Mouse (Mus musculus): Measurements from ENCODE around the gene Kdf1.
"Not testable (repeated sequence)": the region's sequence is repeated elsewhere in the genome, so short reads cannot be mapped to it uniquely, and the experiment has no call there.

Gene Kdf1

GRCm38 (mm10) chr4:133497461-133498159 lies 21.2 kb upstream of the Kdf1 start:
- peak; percentile 71 for DNase-seq

GRCm38 (mm10) chr4:133498160-133498724 lies 20.5 kb upstream of the Kdf1 start, which contains the start of gene Trnp1:
TSS of gene Trnp1 (minus strand) at chr4:133498550.
- DNase-seq = peak; percentile 94

GRCm38 (mm10) chr4:133501514-133501913 lies 17.2 kb upstream of the Kdf1 start:
- DNase-seq = peak; percentile 12

- DNase-seq = no peak
These were observed 14.5 kb upstream of the Kdf1 start for GRCm38 (mm10) chr4:133504300-133504699.

GRCm38 (mm10) chr4:133504755-133505485 lies 13.8 kb upstream of the Kdf1 start:
- DNase-seq = peak; percentile 34

GRCm38 (mm10) chr4:133506573-133506972 lies 12.2 kb upstream of the Kdf1 start:
- DNase-seq = no peak

GRCm38 (mm10) chr4:133508990-133509389 lies 9.8 kb upstream of the Kdf1 start:
- peak; percentile 88 for DNase-seq

- DNase-seq = peak; percentile 75
These were observed 7.7 kb upstream of the Kdf1 start for GRCm38 (mm10) chr4:133511050-133511449.

- DNase-seq = not testable (repeated sequence)
These were observed 6.3 kb upstream of the Kdf1 start for GRCm38 (mm10) chr4:133512511-133512910.

GRCm38 (mm10) chr4:133512972-133513371 lies 5.8 kb upstream of the Kdf1 start:
- DNase-seq = peak; percentile 83

- DNase-seq = no peak
These were observed 554 bp downstream of the Kdf1 start for GRCm38 (mm10) chr4:133519369-133519665.

- no peak for DNase-seq
These were observed 2.7 kb downstream of the Kdf1 start for GRCm38 (mm10) chr4:133521502-133521901.

GRCm38 (mm10) chr4:133527788-133528187 lies 9.0 kb downstream of the Kdf1 start:
- DNase-seq = no peak

- no peak for DNase-seq
These were observed 14.0 kb downstream of the Kdf1 start for GRCm38 (mm10) chr4:133532777-133533176.

- DNase-seq = no peak
These were observed 17.3 kb downstream of the Kdf1 start for GRCm38 (mm10) chr4:133536081-133536480.

GRCm38 (mm10) chr4:133536652-133537051 lies 17.9 kb downstream of the Kdf1 start:
- DNase-seq = no peak

GRCm38 (mm10) chr4:133545272-133546231 lies 26.8 kb downstream of the Kdf1 start, which contains the start of gene Nudc:
TSS of gene Nudc (minus strand) at chr4:133545996.
- peak; percentile 97 for DNase-seq

- DNase-seq = no peak
These were observed 33.3 kb downstream of the Kdf1 start for GRCm38 (mm10) chr4:133552029-133552428.

- DNase-seq = no peak
These were observed 34.1 kb downstream of the Kdf1 start, which contains the start of gene Nr0b2 for GRCm38 (mm10) chr4:133552768-133553447. TSS of gene Nr0b2 (plus strand) at chr4:133553376.

GRCm38 (mm10) chr4:133553448-133554330 lies 34.9 kb downstream of the Kdf1 start:
- no peak for DNase-seq
